Mouse (Mus musculus) T-helper 17 cell (primary cell): Measurements from ENCODE around the gene Atp10a.

Experiments
- in situ Hi-C, 2 experiments: fragments of 300-600 bp; cut with MboI, MseI; formaldehyde crosslinking; loops; 1 replicate in 1 of 2; 2 replicates in 1 of 2; pipeline ENCODE4 v1.15.1; 2025; ENCODE audit warnings: high pct_unique_total_duplicates in 2 of 2

Atp10a gene

DNA sequence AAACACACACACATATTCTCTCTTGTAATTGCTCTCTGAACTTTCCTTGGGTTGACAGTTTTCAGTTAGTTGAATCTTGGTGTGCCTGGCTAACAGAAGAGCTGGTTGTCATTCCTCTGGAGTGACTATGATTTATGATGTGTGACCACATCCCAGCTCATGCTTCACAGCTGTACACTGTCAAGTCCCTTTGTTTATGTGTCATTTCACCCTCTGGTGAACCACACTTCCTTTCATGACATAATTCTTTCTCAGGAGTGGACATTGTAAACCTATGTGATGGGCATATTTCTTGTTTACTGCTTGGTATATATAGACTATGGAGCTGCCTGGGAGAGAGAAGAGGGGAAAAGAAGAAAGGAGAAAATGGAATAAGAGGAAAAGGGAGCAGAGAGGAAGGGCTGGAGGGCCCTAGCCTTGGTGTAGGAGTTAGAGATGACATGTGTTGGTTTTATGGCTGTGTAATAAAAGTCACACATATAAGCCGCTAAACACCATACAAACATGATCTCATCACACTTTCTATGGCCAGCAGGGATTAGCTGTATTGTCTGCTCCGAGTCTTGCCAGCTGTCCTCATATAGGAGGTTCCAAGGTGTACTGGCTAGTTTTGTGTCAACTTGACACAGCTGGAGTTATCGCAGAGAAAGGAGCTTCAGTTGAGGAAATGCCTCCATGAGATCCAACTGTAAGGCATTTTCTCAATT, 81.0 kb downstream of the Atp10a start:
- in situ Hi-C loops = loop anchor here in 1 of 2 experiments (5.0 kb wide), 1 partner anchor 35 kb away; no protein-coding TSS in a partner anchor

DNA sequence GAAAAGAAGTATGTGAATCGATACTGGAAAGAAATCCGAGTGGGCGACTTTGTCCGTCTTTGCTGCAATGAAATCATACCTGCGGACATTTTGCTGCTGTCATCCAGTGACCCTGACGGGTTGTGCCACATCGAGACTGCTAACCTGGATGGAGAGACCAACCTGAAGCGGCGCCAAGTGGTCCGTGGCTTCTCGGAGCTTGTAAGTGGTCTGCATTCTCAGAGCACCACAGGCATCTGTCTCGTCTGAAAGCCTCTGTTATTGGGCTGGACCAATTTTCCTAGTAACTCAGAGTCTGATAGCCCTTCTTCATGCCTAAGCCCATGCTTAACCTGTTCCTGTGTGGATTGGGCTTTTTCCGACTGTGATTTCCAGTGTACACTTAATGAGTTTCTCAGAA, 84.2 kb downstream of the Atp10a start:
- in situ Hi-C loops = loop anchor here in 1 of 2 experiments (10.0 kb wide), 2 partner anchors 65 to 775 kb away; no protein-coding TSS in a partner anchor

- in situ Hi-C loops = loop anchor here in 1 of 2 experiments (10.0 kb wide), 2 partner anchors 66 to 776 kb away; no protein-coding TSS in a partner anchor
Observed at GRCm38 (mm10) chr7:58740842-58741241, 84.9 kb downstream of the Atp10a start.

GRCm38 (mm10) chr7:58742009-58742408, 86.0 kb downstream of the Atp10a start:
- in situ Hi-C loops = loop anchor here in 1 of 2 experiments (10.0 kb wide), 2 partner anchors 67 to 777 kb away; no protein-coding TSS in a partner anchor

DNA sequence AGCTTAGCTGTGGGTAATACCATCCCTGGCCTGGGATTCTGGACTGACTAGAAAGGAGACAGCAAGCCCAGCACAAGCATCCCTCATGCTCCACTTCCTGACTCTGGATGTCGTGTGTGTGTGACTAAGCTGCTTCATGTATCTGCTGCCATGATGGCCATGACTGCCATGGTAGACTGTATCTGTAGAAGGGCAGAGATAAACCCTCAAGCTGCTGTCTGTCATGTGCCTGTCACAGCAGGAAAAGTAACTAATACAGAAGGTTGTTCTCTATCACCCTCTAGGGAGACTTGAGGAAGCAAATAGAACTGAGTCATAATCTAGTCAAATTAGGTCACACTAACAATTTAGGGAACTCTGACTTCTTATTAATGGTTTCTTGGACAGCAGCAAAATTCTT, 86.7 kb downstream of the Atp10a start:
- in situ Hi-C loops = loop anchor here in 1 of 2 experiments (10.0 kb wide), 2 partner anchors 68 to 778 kb away; no protein-coding TSS in a partner anchor

GRCm38 (mm10) chr7:58743362-58744320, 87.7 kb downstream of the Atp10a start:
- in situ Hi-C loops = loop anchor here in 1 of 2 experiments (10.0 kb wide), 2 partner anchors 69 to 779 kb away; no protein-coding TSS in a partner anchor

- in situ Hi-C loops = loop anchor here in 1 of 2 experiments (10.0 kb wide), 2 partner anchors 72 to 782 kb away; no protein-coding TSS in a partner anchor
Observed at GRCm38 (mm10) chr7:58746817-58747216, 90.9 kb downstream of the Atp10a start.

GRCm38 (mm10) chr7:58749904-58750612, 94.1 kb downstream of the Atp10a start:
- in situ Hi-C loops = loop anchor here (5.0 to 25.0 kb wide), 6 partner anchors 75 to 785 kb away; partner anchors contain the start of genes Atp10a (in 1 of the 2) and Ube3a (in 1 of the 2)

DNA sequence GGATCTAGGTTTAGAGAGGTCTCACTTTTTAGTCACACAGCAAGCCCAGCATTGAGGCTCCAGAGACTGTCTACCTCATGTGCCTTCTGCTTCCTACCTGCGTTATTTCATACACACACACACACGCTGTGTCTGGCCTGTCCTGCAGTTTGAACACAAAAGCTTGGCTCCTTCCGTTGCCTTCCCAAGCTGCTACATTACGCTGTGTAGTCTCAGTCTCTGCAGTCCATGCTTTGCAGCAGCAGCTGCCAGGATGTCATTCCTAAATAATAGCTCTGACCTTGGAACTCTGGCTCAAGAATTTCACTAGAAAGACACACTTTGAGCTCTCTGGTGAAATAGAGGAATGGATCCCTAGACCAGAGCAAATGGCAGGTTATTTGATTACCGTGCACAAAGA, 96.1 kb downstream of the Atp10a start:
- in situ Hi-C loops = loop anchor here in 1 of 2 experiments (5.0 to 25.0 kb wide), 4 partner anchors 75 to 485 kb away; partner anchors contain the start of genes Atp10a and Ube3a

GRCm38 (mm10) chr7:58754076-58754475, 98.1 kb downstream of the Atp10a start:
- in situ Hi-C loops = loop anchor here in 1 of 2 experiments (5.0 to 25.0 kb wide), 4 partner anchors 73 to 483 kb away; partner anchors contain the start of genes Atp10a and Ube3a

- in situ Hi-C loops = loop anchor here in 1 of 2 experiments (5.0 to 25.0 kb wide), 4 partner anchors 73 to 483 kb away; partner anchors contain the start of genes Atp10a and Ube3a
Observed at GRCm38 (mm10) chr7:58754536-58754935, 98.6 kb downstream of the Atp10a start.

DNA sequence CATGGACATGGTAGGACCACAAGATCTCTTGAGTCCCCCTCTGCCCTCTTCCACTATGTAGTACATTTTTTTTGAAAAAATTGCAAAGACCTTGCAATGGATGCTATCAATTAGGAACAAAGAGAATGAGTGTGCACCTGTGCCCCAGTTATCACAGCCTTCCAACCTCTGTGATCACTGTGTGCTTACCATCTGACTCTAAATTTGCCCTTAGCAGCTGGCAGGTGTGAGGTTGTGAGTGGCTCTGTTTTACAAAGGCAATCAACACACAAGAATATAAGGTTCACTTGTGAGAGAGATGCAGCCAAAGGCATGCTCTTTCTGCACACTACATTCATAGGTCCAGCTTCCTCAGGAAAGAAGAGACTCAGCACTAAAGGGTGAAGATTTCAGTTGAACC, 99.1 kb downstream of the Atp10a start:
- in situ Hi-C loops = loop anchor here in 1 of 2 experiments (25.0 kb wide), 1 partner anchor 482 kb away; the partner anchor contains the start of gene Ube3a

DNA sequence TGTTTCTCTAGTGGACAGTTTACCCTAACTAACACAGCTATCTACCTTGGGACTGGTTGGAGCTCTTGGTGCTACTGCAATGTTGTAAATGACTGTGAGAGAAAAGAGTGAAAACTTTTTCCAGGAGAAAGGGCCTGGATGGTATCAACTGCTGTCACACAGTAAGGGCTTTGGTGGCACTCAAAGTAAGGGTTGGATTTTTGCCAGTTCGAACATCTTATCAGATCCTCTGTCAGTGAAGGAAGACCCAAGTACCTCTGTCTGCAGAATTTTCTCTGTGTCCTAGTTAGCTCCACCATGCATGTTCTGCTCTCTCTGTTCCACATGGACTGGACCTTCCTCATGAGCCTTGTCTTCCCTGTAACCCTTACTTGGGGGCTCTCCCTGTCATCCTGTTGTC, 99.9 kb downstream of the Atp10a start:
- in situ Hi-C loops = loop anchor here in 1 of 2 experiments (25.0 kb wide), 1 partner anchor 481 kb away; the partner anchor contains the start of gene Ube3a

- in situ Hi-C loops = loop anchor here in 1 of 2 experiments (25.0 kb wide), 1 partner anchor 480 kb away; the partner anchor contains the start of gene Ube3a
Observed at GRCm38 (mm10) chr7:58757331-58757730, 101.4 kb downstream of the Atp10a start.

DNA sequence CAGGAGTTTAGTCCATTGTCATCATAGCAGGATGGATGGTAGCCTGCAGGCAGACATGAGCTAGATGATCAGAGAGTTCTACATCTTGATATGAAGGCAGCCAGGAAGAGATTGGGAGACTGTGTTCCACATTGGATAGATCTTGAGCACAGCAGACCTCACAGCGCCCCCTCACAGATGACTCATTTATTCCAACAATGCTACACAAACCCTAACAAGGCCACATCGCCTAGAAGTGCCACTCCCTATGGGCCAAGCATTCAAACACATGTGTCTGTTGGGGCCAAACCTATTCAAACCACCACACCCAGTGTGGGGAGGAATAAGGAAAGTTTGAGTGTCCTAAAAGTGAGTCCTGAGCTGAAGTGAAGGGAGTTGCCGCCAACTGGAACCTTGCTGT, 102.4 kb downstream of the Atp10a start:
- in situ Hi-C loops = loop anchor here in 1 of 2 experiments (25.0 kb wide), 1 partner anchor 479 kb away; the partner anchor contains the start of gene Ube3a

- in situ Hi-C loops = loop anchor here in 1 of 2 experiments (25.0 kb wide), 1 partner anchor 478 kb away; the partner anchor contains the start of gene Ube3a
Observed at GRCm38 (mm10) chr7:58759265-58759664, 103.3 kb downstream of the Atp10a start.

GRCm38 (mm10) chr7:58767257-58767656, 111.3 kb downstream of the Atp10a start:
- in situ Hi-C loops = loop anchor here in 1 of 2 experiments (25.0 kb wide), 1 partner anchor 470 kb away; the partner anchor contains the start of gene Ube3a

DNA sequence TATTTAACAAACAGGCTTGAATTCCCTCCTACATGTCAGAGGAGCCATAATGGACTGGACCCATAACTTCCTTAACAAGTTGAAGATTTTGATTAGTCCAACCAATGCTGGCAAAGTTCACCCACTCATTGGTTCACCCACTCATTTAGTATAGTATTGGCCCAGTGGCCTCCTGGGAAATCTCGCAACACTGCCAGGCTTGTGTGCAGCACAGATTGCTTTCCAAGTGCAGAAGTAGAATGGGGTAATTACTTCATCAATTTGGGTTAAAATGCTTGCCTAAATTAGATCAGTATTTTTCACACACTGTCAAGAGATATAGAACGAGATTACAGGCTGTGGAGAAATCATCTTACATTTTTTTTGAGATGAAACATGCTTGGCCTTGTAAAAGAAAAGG, 112.3 kb downstream of the Atp10a start:
- in situ Hi-C loops = loop anchor here in 1 of 2 experiments (25.0 kb wide), 1 partner anchor 469 kb away; the partner anchor contains the start of gene Ube3a

DNA sequence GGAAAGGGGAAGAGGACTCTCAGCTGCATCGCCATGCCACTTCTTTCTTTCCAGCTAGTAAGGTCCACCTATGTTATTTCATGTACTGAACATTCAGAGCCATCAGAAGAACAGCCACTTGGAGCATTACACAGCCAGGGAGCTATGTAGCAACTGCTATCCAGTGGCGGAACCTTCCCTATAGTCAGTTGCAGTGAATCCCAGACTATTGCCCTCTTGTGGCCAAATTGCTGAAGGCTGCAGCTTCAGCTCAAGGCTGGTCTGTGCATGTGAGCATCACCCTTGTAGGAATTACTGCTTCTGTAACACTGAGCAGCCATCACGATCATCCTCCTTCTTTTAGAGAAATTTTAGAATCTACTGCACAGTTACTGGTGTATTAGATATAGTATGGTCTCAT, 114.3 kb downstream of the Atp10a start:
- in situ Hi-C loops = loop anchor here (5.0 to 25.0 kb wide), 3 partner anchors 183 to 467 kb away; partner anchors contain the start of gene Ube3a (in 1 of the 2)
